Mouse (Mus musculus) CD4-positive naive resting alpha-beta T cell, adult 76 days (primary cell): ENCODE data around the gene Gm3893. TPM values are rescaled to one million over a fixed set of nuclear protein-coding genes. Genes with fewer than 3 reads are reported as not detected.

Experiments used
- total RNA-seq: library from RNA; stranded (reverse); gene quantifications from one replicate; pipeline ENCODE4 v1.2.4, GENCODE M21; 2023

Gene Gm3893
- total RNA-seq = not detected

DNA sequence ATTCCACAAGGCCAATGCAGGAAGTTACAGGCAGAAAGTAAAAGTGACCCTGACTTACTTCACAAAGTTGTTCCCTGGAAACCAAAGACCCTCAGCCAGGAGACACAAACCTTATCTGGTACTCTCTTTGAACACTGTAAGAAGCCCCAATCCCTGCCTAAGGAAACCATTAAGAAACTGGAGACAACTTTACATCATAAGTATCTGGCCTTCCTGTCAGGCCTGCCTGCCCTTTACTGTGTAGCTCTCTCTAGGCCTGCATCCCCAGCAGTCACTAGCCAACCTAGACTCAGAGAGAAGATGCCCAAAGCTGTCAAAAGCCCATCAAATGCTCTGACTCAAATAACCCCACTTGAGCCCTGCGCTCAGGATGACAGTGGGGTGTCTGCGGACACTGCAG, at the start of gene Gm3893:
Gm3893 (plus strand) TSS at position 301 of the 400 bp plus-strand sequence.

DNA sequence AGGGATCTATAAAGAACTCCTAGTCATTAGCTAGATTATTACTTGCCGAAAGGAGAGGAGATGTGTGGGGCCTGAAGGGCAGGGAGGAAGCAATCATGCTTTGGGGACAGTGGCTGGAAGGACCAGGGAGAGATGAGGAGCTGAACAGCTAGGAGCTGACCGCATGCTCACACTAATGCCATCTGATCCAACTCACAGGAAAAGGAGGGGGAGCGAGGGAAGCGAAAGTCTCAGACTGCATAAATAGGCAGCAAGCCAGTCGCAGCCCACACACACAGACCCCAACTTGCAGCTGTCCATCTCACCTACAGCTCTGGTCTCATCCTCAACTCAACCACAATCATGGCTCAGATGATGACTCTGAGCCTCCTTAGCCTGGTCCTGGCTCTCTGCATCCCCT, 23.5 kb downstream of the Gm3893 start, which contains the start of gene Gm13304:
Gm13304 (plus strand) TSS at position 301 of the 400 bp plus-strand sequence.

Other genes with a start within 250 kb of the Gm3893 start
- not detected for gene Gm21541, start 187.6 kb upstream of the Gm3893 start, total RNA-seq
- 5.5 TPM for gene Gm20878, start 149.6 kb upstream of the Gm3893 start, total RNA-seq
- gene Fam205a4, start 125.1 kb upstream of the Gm3893 start, total RNA-seq = not detected
- not detected for gene Gm21093, start 56.5 kb upstream of the Gm3893 start, total RNA-seq
- not detected for gene Gm13304, start 23.6 kb downstream of the Gm3893 start, total RNA-seq
- not detected for gene Gm13306, start 62.2 kb downstream of the Gm3893 start, total RNA-seq
- not detected for gene Gm13305, start 77.4 kb downstream of the Gm3893 start, total RNA-seq
- gene Gm10600, start 149.4 kb downstream of the Gm3893 start, total RNA-seq = not detected
- not detected for gene Ccl21b, start 164.6 kb downstream of the Gm3893 start, total RNA-seq
- not detected for gene Gm21953, start 203.1 kb downstream of the Gm3893 start, total RNA-seq
- not detected for gene Fam205a3, start 227.1 kb downstream of the Gm3893 start, total RNA-seq